Mouse (Mus musculus): ENCODE results near the gene Copz2.

Gene Copz2

GRCm38 (mm10) chr11:96906431-96907161 is 56.9 kb downstream of the Copz2 start:
- no peak for DNase-seq (ENCODE audit: low spot score)

DNA sequence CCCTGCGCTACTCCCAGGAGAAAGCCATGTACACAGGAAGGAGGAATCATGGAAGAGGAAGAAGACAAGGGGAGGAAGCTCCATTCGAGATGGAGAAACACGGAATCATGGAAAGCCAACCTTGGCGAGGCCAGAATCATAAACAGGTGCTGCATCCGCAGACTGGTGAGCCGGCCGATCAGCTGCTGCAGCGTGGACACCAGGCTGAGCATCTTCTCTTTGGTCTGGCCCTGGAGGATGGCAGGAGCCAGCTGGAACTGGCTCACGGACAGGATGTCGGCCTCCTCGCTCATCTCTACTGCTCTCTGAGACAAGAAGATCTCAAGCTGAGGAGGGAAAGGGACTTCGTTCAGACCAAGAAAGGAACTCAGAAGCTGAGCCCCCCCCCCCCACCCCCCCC is 58.9 kb downstream of the Copz2 start:
- no peak for DNase-seq (ENCODE audit: low spot score)

DNA sequence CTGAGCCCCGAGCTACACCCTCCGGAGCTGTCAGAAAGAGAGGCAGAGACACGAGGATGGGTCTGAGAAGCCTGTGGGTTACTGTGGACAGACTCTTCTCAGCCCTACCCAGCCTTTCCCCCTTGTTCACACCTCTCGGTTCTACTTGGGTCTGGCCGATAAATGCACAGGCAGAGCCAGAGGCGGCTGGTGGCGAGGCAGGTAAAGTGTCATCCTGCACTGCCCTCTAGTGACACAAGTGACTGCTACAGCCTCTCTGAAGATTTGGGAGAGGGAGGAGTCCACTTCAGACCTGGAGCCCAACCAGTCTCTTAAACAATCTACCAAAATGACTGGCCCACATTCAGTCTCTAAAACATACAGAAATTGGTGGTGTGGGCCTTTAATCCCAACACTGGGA is 60.3 kb downstream of the Copz2 start:
- peak; percentile 55 for DNase-seq (ENCODE audit: low spot score)

Measured in urinary bladder, postnatal 25 days (tissue).